Mouse (Mus musculus) layer of hippocampus, postnatal 36 days (tissue): ENCODE measurements at regions not wholly inside any gene's neighbourhood (a gene's known extent, or its start where the extent isn't known, plus 50 kb on each side); places are given as distances from the start of the nearest gene placed in this dataset.

Experiments
- DNase-seq, 2 experiments: peaks; one replicate each; pipeline ENCODE4 v3.0.0; 2022

DNA sequence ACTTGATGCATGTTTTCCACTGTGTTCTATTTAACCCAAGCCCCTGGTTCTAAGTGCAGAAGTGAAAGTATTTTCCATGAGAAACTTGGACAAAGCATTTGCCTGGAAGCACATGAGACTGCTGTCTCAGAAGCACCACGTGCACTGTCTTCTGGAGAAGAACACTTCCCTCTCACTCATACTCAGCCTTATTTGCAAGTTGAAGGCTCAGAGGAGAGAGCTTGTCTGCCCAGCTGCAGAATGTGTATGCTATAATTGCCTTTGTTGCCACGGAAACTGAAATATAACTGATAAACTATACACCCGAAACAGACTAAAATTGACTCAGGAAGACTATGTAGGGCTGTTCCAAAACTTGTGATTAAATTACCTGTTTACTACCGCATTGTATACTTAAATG, 3230.3 kb downstream of the 9330182O14Rik start:
- peak; percentile 3 to 10 for DNase-seq

- no peak for DNase-seq
These were observed 3238.9 kb downstream of the 9330182O14Rik start for GRCm38 (mm10) chr15:43373072-43373471.

- DNase-seq = no peak
These were observed 3248.2 kb downstream of the 9330182O14Rik start for GRCm38 (mm10) chr15:43382405-43382804.

- no peak for DNase-seq
These were observed 3265.7 kb downstream of the 9330182O14Rik start for GRCm38 (mm10) chr15:43399821-43400220.

DNA sequence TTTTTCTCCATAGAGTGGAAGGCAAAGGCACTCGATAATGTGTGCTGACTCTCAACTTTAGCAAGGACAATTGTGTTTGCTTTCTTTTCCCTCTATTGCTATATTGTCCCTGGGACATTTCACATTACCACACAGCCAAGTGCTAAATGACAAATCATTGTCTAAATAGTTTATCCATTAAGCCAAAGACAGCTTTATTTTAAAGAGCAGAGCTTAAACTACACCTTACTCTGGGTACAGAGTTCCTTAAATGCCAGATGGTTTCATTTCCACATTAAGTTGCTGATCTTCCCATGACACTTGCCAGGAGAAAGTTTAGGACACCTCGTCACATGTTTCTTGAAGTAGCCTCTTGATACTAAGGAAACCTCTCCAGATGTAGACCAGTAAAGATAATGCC, 3269.4 kb downstream of the 9330182O14Rik start:
- DNase-seq = no peak
